Mouse (Mus musculus) c-Kit-positive CD71-positive TER-119-negative erythroid progenitor cells, embryonic 14.5 days (primary cell): ENCODE measurements around the gene Kcna3.

Experiments
- DNase-seq: peaks from one replicate; pipeline ENCODE4 v3.0.0-alpha.2; 2013; ENCODE audit warnings: low read depth

The Kcna3 gene

DNA sequence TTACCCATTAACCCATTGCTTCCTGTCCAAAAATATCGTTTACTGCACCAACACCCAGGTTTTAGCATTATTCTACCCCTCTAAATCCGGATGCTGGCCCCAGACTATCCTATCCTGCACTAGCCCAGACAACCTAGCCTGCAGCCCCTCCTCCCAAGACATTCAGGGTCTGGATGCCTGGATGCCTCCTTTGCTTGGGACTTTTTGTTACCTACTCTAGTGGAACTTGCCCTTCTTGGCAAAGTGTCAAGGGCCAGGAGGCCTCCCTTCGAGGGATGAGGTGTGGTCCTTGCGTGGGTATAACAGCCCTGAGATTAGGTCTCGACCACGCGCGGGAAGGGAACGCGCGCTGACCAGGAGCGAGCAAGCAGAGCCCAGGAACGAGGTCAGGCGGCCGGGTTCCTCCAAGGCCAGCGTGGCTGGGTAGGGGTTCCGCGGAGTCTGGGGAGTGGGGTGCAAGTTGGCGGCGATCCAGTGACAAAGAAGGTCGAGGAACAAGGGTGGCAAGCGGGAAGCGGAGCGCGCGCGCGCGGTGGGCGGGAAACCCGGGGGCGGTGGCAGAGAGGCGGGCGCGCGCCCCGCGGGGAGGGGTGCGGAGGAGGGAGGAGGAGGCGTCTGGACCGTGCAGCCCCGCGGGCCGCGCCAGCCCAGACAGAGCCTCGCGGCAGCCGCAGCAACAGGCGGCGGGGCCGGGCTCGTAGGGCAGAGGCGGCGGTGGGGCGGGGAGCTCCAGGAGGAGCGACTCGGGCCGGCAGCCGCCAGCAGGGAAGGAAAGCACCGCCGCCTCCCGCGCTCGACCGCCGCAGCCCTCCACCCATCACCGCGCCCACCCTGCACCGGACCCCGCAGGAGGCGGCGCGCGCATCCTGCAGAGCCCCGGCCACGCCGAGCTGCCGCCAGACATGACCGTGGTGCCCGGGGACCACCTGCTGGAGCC, at the start of gene Kcna3:
TSS of gene Kcna3 (plus strand) at position 649 of the 937 bp plus-strand sequence.
- DNase-seq: peak; percentile 15

- no peak for DNase-seq
These were observed 44.6 kb upstream of the Kcna3 start for GRCm38 (mm10) chr3:106991334-106991733.

GRCm38 (mm10) chr3:106995347-106995746, 40.6 kb upstream of the Kcna3 start:
- no peak for DNase-seq

DNA sequence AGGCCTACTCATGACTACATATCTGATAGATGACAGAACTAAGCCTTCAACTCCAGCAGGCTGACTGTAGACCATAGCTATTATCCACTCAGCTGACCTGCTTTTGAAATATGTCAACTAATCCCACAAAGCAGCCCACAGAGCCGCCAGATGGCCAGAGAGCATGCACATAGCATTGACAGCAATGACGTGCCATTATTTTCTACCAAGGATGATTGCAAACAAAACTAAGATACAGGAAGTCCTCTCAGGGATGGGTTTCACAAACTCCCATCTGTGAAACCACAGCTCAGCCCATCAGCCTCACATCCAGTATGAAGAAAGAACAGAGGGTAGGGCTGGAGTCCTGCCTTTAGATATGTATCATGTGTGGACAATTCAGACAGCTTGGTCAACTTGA, 39.8 kb upstream of the Kcna3 start:
- DNase-seq: no peak

- DNase-seq: no peak
These were observed 37.6 kb upstream of the Kcna3 start for GRCm38 (mm10) chr3:106998370-106998769.

- no peak for DNase-seq
These were observed 35.8 kb upstream of the Kcna3 start for GRCm38 (mm10) chr3:107000165-107000564.

- DNase-seq: no peak
These were observed 33.5 kb upstream of the Kcna3 start for GRCm38 (mm10) chr3:107002249-107003123.

DNA sequence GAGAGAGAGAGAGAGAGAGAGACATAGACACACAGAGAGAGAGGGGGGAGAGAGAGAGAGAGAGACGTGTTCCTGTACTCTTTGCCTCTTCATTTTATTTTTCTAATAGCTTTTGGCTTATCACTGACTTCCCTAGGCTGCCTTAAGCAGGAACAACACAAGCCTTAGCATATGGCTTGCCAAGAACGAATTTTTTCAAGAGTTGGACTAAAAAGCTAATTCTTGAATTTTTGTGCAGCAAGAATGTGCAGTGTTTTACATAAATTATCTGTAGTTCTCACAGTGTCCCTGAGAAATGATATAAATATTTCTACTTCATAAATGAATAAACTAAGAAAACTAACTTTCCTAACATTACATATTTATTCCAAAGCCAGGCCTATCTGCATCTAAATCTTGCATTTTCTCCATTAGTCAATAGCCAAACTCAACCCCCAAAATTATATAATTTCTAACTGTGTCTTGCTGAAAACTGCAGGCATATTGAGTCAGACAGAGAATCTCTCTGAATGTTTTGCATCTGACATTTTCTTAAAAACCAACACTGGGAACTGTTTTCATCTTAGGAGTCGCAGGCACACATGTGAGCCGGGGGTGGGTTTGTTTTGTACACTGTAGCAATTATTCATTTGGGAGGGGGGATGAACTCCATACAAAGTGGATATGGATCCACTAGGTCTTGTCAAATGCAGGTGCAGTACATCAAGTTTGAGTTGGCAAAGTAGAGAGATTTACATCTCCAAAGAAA, 26.5 kb upstream of the Kcna3 start:
- no peak for DNase-seq

DNA sequence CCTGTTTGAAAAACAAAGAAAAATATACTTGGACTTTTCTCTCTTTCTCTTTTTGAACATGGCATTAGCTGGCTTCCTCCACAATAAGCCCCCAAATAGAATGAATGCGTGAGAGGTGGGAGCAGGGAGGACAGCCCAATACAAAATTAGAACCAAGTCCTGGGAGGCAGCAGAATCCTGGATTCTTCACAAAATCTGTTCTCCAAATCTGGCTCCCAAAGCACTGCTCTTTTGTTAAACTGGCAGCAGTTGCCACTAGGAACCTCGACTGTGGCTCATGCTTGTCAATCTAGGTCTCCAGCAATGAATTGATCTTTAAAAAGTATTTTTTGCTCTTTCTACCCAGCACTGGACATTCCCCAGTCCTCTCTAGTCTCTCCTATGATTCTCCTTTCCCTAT, 17.7 kb upstream of the Kcna3 start:
- DNase-seq: no peak

DNA sequence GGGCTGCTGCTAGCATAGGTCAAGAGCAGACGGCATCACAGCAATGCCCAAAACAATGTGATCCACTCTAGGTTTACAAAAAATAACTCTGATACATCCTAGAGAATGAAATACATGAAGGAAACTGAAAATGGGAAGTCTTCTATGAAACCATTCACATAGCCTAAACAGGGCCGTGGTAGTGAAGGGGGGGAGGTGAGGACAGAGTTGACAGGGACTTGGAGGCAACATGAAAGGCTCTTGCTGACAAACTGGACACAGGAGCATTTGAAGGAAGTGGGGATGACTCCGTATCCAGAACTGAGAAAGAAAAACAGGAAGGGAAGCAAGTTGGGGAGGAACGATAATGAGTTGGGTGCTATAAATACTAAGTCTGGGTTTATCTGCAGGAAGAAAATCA, 4.4 kb upstream of the Kcna3 start:
- DNase-seq: no peak

GRCm38 (mm10) chr3:107034776-107035175, 1.2 kb upstream of the Kcna3 start:
- no peak for DNase-seq

GRCm38 (mm10) chr3:107036458-107037039, 580 bp downstream of the Kcna3 start:
- no peak for DNase-seq

- DNase-seq: no peak
These were observed 1.1 kb downstream of the Kcna3 start for GRCm38 (mm10) chr3:107037105-107037504.

DNA sequence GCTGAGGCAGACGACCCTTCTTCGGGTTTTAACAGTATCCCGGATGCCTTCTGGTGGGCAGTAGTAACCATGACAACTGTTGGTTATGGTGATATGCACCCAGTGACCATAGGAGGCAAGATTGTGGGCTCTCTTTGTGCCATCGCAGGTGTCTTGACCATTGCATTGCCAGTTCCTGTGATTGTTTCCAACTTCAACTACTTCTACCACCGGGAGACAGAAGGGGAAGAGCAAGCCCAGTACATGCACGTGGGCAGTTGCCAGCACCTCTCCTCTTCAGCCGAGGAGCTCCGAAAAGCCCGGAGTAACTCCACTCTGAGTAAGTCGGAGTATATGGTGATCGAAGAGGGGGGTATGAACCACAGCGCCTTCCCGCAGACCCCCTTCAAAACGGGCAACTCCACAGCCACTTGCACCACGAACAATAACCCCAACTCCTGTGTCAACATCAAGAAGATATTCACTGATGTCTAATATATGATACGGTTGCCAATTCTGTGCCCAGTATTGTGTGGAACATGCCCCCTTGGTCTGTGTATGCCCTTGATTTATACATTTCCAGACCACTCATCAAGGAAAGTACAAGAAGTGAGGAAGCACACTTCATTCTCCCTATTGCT, 1.7 kb downstream of the Kcna3 start:
- DNase-seq: no peak

DNA sequence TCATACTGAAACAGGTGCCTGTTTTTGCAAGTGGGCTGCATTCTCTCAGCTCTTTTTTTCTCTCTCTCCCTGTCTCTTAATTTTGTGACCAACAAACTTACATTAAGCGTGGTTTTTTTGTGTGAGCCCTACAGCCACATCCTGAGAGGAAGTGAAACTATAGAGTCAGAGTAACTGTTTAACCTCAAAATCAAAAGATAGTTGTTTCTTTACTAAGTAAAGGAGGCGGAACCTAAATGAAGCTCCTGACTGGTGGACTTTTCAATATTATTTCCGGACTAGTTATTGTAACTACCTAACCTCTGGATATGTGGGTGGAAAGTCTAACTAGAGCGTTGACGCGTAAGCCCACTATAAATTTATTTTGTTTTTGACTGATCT, 2.2 kb downstream of the Kcna3 start:
- no peak for DNase-seq

GRCm38 (mm10) chr3:107038661-107039223, 2.8 kb downstream of the Kcna3 start:
- no peak for DNase-seq

GRCm38 (mm10) chr3:107039306-107039705, 3.3 kb downstream of the Kcna3 start:
- DNase-seq: no peak

GRCm38 (mm10) chr3:107040408-107040807, 4.4 kb downstream of the Kcna3 start:
- no peak for DNase-seq

- no peak for DNase-seq
These were observed 5.7 kb downstream of the Kcna3 start for GRCm38 (mm10) chr3:107041718-107042117.

- DNase-seq: no peak
These were observed 25.5 kb downstream of the Kcna3 start for GRCm38 (mm10) chr3:107061468-107061867.

- no peak for DNase-seq
These were observed 26.8 kb downstream of the Kcna3 start for GRCm38 (mm10) chr3:107062771-107063170.
